40 mouse cellular contexts compared by ENCODE assay signal in genomic region chr3:121716480-121716879, GRCm38 (mm10). TPM values are rescaled to one million over a fixed set of nuclear protein-coding genes. Genes with fewer than 3 reads are reported as not detected.
"Had no signal": no experiment of that assay in that cellular context is flagged by ENCODE, and none has a peak within 500 bp of the region (broad histone marks: within the 10 kb centered on the region; RNA-seq: fewer than 3 reads in every experiment).

No protein-coding gene starts in this region.

- DNase-seq: gastrocnemius, adult 2 months; gastrocnemius, postnatal 10 days; gastrocnemius, postnatal 36 days; heart, adult 18-20 months; heart, postnatal 14 days; heart, postnatal 36 days; kidney, adult 11 months; kidney, adult 2 months; kidney, adult 9 months; kidney, postnatal 10 days; kidney, postnatal 25 days; kidney, postnatal 4 days; liver; liver, embryonic 13.5 days; liver, postnatal 0 days; lung, adult 2 months had no signal

- H3K4me2 ChIP-seq: heart, embryonic 11.5 days; heart, embryonic 13.5 days; heart, embryonic 15.5 days; hindbrain, embryonic 14.5 days; limb, embryonic 13.5 days; liver, embryonic 11.5 days; liver, embryonic 13.5 days; liver, embryonic 15.5 days had no signal

- H3K9me3 ChIP-seq: heart, embryonic 13.5 days; heart, embryonic 15.5 days; limb, embryonic 13.5 days; liver, embryonic 13.5 days; liver, embryonic 15.5 days had no signal

- H3K36me3 ChIP-seq: heart, embryonic 13.5 days; heart, embryonic 15.5 days; limb, embryonic 13.5 days; liver, embryonic 13.5 days; liver, embryonic 15.5 days had no signal

- H3K4me3 ChIP-seq: gastrocnemius, adult 2 months; heart, embryonic 13.5 days; heart, embryonic 15.5 days; limb, embryonic 13.5 days; liver, embryonic 13.5 days; liver, embryonic 15.5 days had no signal

- ATAC-seq: intestine, embryonic 16.5 days; liver, postnatal 0 days had no signal

- H3K27ac ChIP-seq: gastrocnemius, adult 2 months; heart, embryonic 13.5 days; heart, embryonic 15.5 days; hindbrain, embryonic 14.5 days; limb, embryonic 13.5 days; liver, embryonic 13.5 days; liver, embryonic 15.5 days had no signal

- H3K9ac ChIP-seq: heart, embryonic 13.5 days; heart, embryonic 15.5 days; hindbrain, embryonic 14.5 days; limb, embryonic 13.5 days; liver, embryonic 13.5 days; liver, embryonic 15.5 days; liver, postnatal 0 days had no signal

RNA-seq across cellular contexts. Expression of gene 4930432M17Rik, which starts 45.9 kb away (rescaled TPM):
- total RNA-seq: gastrocnemius, adult 2 months; gastrocnemius, postnatal 10 days; gastrocnemius, postnatal 36 days; heart, adult 18-20 months; heart, adult 8-10 months; heart, postnatal 14 days; heart, postnatal 36 days; hematopoietic stem cell, adult 5-6 weeks; layer of hippocampus, adult 8-10 months; layer of hippocampus, postnatal 10 days; layer of hippocampus, postnatal 25 days; left cerebral cortex, adult 8-10 months; left cerebral cortex, postnatal 10 days; left cerebral cortex, postnatal 25 days had no signal
- polyA plus RNA-seq: frontal cortex, adult 2 months; gonadal fat pad, adult 2 months; heart, embryonic 11.5 days; heart, embryonic 13.5 days; heart, embryonic 15.5 days; heart, postnatal 0 days; hindbrain, embryonic 11.5 days; hindbrain, embryonic 14.5 days; hindbrain, embryonic 16.5 days; intestine, embryonic 14.5 days; intestine, embryonic 16.5 days; kidney, adult 2 months; kidney, embryonic 16.5 days; limb, embryonic 11.5 days; limb, embryonic 13.5 days; liver, embryonic 11.5 days; liver, embryonic 13.5 days; liver, embryonic 15.5 days; liver, postnatal 0 days; lung, adult 2 months had no signal
